Mouse (Mus musculus) heart, postnatal 4 days (tissue): ENCODE measurements around the gene Tmem238. TPM values are rescaled to one million over a fixed set of nuclear protein-coding genes. Genes with fewer than 3 reads are reported as not detected.
A peak's percentile ranks its signal among the peaks of the same experiment; 100 is the strongest.
"Not testable (repeated sequence)": the region's sequence is repeated elsewhere in the genome, so short reads cannot be mapped to it uniquely, and the experiment has no call there.

Experiments used
- DNase-seq: peaks from one replicate; pipeline ENCODE4 v3.0.0; 2021
- total RNA-seq, 2 experiments: library from RNA; stranded (reverse); gene quantifications; 2 replicates each; pipeline ENCODE4 v1.2.3; 2021

The Tmem238 gene
- 1 to 10 TPM; 2.7 to 5.1 TPM for total RNA-seq

DNA sequence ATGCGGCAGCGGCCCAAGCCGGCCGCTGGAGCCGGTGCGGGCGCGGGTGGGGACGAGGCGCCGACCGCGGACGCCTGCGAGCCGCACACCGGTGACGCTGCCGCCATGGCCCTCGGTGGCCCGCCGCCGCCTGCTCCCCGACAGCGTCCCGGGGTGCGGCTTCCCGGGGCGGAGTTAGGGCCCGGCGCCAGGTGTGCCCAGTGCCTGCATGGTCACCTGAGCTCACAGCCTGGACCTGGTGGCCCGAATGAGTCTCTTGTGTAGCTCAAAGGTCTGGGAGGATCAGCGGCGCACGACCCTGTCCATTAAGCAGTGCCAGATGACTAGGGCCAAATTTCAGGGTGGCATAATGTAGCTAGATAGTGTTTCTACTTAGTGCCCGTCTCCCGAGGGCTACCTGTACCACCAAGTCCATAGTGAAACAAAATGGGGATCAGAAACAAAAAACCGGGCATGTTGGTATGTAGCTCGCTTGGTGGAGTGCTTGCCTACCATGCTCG lies at the start of gene Tmem238:
TSS of gene Tmem238 (minus strand) at position 221 of the 500 bp plus-strand sequence.
- DNase-seq, result peak; percentile 61

DNA sequence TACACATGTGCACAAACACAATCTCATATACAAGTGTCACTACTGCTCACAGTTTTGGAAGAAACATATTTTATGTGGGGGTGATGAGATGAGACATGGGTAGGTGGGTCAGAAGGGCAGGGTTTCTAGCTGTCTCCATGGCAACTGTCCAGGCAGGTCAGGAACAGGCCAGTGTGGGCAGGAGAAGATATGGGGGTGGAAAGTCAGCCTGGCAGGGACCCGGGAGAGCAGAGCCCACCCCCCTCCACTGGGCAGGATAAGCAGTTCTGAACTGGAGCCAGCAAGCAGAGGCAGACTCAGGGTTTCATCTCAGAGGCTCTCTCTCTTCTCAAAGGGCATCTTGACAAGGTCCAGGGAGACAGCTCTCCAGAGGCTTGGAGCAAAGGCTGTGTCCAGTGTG lies 48.2 kb upstream of the Tmem238 start:
- DNase-seq, result no peak

DNA sequence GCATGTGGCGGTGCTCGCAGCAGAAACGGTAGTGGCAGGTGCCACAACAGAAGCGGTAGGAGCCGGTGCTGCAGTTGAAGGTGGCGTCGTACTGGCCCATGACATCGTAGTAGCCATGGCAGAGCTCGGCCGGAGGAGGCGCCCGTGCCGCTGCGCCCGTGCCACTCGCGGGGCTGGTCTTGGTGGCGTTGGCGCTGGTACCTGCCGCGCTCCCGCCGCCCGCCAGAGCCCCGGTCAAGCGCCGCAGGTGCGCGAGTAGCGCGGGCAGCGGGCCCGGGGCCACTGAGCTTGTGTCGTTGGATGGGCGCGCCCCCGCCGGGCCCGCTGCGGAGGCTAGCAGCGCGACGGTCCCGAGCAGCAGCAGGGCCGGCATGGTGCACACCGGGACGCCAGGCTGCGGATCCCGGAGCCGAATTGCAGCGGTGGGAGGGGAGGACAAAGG lies 46.9 kb upstream of the Tmem238 start:
- peak; percentile 67 for DNase-seq

DNA sequence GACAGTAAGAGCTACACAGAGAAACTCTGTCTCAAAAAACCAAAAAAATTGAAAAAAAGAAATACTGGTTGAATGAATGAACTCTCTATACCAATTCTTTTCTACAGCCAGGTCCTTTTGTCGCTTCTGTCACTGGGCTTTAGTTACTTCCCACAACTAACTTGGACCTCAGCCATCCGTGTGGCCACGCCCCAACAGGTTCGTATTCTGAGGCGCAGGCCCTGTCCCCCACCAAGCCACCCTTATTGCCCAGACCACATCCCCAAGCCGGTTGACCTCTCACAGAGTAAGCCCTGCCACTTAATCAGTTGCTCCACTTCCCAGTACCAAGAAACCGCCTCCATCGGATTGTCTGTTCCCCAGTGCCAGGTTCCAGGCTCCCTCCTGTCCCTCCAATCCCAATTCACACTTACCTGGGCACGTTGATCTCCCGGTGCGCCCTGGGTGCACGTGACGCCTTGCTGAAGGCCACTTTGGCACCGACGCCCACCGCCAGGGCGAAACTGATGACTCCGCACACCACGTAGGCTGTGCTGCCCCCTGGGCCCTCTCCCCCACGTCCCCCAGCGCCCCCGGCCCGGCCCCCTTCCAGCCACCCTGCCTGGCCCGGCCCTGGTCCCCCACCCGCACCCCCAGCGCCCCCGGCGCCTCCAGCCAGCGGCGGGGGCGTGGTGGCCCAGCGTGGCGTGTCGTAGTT lies 46.3 kb upstream of the Tmem238 start:
- DNase-seq, result no peak

DNA sequence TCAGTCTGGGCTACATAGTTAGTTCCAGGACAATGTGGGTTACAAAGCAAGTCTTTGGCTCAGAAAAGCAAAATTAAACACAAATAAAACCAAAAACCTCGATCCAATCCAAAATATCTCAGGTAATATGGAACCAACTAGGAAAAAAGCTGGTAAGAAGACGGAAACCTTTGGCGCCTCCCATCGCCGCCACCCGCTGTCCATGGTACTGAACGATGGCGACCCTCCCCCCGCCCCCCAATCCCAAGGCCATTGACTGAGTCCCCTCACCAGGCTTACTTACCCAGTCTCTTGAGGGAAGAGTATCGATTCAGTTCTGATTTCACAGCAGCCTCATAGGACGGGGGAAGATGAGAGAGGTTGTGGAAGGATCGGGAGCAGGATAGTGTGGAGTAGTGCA lies 41.0 kb upstream of the Tmem238 start:
- DNase-seq, result no peak

DNA sequence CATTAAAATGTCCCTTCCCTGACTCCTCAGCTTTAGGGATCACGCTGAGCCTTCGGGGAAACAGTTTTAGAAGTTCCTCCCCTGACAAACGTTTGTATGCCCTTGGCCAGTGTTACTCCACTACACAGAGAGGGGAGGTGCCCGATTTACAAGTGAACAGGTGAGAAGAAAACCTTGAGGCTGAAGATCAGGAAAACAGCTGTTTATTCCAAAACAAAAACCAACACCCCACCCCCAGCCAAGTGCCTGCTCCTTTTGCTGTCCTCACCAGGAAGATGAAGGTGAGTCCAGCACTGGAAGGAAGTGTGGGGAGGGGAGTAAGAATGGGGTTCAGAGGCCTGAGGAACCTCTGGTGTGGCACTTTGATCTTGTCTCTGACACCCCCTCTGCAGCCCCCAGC lies 35.9 kb upstream of the Tmem238 start:
- no peak for DNase-seq

DNA sequence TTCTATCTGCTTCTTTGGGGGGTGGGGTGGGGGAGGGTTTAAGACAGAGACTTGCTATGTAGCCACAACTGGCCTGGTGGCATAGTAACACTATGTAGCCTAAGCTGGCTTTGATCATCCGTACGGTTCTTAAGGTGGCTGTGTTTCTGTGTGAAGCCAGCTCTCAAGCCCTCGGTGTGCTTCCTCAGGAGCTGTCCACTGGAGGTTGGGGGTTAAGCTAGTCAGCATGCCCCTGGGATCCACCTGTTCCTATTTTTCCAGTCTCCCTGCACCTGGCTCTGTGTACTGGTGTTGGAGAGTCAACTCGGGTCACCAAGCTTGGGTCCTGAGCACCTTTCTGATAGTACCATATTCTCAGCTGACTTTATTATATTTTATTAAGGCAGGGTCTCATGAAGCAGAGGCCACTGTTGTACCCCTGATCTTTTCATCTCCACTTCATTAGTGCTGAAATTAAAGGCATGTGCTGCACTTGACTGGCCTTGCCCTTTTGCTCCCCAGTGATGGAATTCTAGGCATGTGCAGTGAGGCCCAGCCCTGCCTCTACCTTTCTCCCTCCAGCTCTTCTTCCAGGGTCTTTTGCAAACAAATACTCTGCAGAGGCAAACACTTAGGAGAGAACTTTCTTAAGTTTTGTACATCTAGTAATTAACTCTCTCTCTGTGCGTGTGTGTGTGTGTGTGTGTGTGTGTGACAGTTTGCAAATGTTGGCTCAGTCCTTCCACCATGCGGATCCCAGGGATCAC lies 32.9 kb upstream of the Tmem238 start:
- no peak for DNase-seq

DNA sequence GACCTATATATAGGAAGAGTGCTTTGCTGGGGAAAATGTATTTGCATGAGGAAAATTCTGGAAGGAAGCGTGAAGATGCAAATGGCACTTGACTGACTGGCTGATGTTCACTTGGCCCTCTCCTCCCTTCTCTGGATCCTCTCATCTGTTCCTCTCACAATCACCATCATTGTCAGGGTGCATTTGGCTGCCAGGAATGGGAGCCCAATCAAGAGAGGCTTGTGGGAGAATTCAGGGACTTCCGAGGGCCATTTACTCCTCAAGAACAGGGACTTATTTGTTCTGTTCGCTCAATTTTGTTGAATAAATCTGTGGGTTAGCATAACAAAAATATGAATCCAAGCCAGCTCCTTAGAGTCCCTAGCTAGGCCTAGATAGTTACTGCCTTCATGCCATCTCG lies 32.2 kb upstream of the Tmem238 start:
- DNase-seq, result no peak

DNA sequence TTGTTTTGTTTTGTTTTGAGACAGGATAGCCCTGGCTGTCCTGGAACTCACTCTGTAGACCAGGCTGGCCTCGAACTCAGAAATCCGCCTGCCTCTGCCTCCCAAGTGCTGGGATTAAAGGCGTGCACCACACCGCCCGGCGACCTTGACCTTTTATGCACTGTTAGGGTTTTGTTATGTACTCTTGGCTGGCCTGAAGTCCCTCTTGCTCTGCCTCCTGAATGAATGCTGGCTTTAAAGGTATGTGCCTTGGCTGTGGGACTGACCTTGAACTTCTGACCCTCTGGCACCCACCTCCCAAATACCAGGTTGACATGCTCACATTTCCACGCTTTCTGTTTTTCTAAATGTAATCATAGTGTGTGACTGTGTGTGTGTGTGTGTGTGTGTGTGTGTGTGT lies 31.5 kb upstream of the Tmem238 start:
- DNase-seq, result not testable (repeated sequence)

DNA sequence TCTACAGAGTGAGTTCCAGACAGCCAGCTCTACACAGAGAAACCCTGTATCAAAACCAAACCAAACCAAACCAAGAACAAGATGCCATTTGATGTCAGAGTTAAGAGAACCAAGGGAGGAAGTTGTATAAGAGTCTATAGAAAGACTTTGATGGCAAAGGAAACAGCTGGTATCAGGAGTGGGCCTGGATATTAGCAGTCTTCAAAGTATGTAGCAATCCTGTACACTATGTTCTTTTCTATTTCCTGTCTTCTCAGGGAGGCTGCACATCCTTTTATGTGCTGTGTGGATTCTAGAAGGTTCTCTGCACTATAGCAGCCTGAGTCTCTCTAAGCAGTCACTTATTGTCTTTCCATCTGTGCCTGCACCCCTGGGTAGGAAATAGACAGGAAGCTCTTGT lies 27.1 kb upstream of the Tmem238 start:
- DNase-seq, result no peak

DNA sequence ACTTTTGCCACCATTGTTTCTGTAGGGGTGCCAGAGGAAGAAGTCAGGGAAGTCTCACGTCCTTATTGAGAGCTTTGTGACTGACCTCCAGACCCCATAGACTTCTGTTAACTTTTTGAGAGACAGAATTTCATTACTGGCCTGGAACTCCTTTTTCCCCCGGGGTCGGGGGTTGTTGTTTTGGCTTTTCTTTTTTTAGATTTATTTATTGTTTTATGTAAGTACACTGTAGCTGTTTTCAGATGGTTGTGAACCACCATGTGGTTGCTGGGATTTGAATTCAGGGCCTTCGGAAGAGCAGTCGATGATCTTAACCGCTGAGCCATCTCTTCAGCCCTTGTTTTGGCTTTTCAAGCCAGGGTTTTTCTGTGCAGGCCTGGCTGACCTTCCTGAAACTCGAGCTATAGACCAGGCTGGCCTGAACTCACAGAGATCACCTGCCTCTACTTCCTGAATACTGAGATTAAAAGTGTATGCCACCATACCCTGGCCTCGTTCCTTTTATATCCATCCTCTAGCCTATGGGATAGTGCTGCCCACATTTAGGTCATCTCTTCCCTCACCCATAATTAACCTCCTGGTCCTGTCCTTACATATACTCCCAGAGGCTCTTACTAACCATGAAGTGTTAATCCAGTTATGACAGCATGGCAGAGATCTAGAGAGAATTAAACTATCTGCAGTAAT lies 23.8 kb upstream of the Tmem238 start:
- no peak for DNase-seq

DNA sequence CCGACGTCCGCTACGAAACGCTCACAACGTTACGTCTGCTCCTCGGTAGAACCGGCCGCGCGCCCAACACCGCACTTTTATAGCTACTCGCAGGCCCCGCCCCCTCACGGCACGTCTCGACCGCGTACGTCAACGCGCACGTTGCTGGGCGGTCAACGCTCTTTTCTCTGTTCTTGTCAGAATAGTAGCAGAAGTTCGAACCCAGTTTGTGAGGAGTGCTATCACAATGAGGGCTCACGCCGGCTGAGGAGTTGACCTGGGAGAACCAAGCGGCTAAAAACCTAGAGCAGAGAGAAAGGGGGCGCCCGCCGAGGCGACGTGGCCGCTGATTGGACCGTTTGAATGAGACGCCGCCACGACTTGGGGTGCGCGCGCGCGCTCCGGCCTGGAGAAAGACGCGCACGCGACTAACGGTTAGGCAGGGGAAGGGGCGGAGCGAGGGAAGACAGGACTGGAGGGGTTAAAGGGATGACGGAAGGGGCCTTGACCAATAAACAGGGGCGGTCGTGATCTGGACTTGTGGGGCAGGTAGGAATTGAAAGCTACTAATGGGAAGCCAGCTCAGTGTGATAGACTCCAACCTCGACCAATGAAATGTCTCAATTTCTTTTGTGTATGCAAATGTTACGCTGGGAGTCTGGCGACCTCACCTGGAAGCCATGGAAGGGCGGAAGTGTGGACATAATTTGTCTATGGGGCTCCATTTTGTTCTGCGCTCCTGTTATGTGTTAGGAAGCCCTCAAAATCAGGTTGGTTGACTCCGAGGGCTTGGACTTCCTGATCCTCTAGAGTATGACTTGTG lies 23.0 kb upstream of the Tmem238 start, which contains the start of gene Ube2s:
TSS of gene Ube2s (minus strand) at position 288 of the 802 bp plus-strand sequence.
- peak; percentile 98 for DNase-seq

DNA sequence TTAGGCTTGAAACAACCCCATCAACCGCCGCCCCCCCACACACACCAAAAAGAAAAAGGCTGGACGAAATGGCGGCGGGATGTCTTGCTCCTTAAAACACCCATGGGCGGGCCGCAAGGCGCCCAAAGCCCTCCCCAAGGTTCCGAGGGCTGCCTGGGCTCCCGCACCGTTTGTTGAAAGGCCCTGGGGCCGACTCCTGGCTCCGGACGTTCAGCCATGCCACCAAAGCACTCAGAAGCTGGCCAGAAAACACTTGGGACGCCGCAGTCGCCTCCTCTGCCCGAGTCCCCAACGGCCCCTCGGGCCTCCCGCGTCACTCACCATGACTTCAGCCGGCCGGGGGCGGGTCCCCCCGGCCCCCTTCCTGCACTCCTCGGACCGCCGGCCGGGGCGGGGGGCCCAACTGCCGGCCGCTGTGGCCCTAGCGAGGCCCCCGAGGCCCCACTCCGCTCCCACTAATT lies 22.4 kb upstream of the Tmem238 start:
- DNase-seq, result no peak

DNA sequence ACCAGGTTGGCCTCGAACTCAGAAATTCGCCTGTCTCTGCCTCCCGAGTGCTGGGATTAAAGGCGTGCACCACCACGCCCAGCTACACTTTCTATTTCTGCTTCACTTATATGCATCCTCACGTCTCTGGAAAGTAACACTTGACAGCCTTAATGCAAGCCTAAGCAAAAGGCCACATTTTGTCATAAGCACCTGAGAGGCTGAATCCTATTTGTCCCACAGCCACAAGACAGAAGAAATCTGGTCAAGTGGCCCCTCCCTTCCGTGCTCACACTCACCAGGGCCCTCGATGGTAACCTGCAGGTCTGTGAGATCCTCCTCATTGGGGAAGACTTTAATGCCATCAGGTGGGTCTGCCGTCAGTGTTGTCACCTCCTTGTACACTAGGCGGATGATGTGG lies 21.7 kb upstream of the Tmem238 start:
- not testable (repeated sequence) for DNase-seq

DNA sequence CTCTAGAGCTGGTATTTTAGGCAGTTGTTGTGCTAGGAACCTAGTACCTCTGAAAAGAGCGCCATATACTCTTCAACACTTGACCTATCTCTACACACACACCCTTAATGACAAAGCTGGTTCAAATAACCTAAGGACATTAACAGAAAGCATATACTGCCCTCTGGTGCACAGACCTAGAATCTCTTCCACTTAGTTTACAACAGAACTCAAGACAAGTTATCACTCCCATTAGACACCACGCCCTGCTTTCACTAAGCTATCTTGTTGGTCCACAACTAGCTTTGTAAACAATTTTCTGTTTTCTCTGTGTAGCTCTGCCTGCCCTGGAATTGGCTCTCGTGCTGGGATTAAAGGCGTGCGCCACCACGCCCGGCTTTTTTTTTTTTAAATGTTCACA lies 17.3 kb upstream of the Tmem238 start:
- peak; percentile 33 for DNase-seq

DNA sequence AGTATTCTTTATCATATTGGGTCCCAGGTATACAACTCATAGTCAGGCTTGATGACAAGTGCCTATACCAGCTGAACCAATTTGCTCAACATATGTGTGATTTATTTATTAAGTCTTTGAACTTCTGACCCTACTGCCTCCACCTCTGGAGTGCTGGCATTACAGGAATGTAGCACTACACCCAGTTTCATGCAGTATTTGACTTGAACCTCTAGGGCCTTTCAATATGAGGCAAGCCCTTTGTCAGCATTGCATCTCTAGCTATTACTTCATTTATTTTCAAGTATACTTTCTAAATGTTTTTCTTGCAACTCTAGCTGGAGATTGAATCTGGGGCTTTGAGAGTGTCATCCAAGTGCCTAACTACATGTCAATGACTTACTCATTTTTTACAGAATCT lies 12.8 kb upstream of the Tmem238 start:
- no peak for DNase-seq

DNA sequence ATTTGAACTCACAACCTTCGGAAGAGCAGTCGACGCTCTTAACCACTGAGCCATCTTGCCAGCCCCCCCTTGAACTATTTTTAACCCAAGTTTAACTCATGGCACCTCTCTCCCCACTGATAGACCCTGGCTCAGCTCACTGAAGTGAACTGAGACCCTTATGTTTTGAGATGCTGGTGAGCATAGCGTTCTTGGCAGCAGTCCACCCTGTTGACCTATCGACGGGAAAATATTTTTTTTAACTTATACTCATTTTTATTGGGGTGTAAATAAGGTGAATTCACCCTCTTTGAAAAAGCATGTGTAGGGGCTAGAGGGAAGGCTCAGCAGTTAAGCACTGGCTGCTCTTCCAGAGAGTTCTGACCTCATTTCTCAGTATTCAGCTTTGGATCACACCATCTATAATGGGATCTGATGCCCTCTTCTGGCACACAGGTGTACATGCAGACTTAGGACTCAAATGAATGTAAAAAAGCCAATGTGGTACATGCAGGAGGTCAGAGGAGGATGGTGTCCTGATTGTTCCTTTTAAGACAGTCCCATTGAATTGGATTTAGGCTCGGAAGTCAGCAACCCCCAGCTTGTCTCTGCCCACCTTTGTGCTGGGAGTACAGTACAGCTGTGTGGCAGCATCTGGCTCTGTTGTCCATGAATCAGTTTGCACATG lies 6.4 kb upstream of the Tmem238 start:
- no peak for DNase-seq

DNA sequence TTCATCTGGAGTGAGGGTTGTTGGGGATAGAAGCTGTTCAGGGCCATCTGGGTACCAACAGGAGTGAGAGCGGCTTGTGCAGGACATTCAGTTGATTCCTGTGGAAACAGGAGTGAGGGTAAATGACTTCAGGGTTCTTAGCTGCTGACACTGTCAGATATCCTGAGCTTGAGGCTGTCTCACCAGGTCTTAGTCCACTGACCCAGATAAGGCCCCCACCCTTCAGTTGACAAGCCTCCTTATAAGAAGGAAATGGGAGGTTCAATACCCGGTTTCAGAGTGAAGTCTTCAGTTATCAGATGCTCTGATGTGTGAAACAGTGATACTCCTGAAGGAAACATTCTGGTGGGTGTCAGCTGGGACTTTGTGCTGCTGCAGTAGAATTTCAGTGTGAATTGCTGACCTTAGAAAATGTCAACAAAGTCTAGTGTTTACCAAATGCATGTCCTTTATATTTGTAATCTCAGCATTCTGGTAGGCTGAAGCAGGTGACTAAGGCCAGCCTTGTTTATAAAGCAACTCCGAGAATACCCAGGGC lies 5.2 kb upstream of the Tmem238 start:
- no peak for DNase-seq

DNA sequence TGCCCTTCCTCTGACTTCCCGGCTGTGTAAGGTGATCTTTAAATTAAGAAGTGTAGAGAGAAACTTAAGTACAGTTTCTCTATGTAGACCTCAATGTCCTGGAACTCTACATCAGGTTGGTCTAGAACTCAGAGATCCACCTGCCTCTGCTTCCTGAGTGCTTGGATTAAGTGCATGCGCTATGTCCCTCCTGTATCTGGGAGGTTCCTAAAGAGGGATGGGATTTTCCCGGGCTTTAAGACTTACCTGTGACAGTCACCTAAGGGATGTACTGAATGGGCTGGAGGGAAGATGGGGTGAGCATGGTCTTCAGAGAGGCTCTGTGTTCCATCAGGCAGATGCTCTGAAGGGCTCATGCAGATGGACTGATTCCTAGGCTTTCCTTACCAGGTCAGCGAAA lies 4.2 kb upstream of the Tmem238 start:
- no peak for DNase-seq

DNA sequence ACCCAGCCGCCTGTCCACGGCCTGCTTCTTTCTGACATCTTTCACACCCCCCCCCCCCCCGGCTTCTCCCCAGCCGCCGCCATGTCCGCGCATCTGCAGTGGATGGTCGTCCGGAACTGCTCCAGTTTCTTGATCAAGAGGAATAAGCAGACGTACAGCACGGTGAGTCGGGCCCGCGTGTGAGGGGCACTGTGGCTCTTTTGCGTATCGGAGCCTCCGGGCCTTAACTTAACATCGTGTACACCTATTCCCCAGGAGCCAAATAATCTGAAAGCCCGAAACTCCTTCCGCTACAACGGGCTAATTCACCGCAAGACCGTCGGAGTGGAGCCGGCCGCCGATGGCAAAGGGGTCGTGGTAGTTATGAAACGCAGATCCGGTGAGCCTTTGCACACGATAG lies 3.8 kb upstream of the Tmem238 start:
- DNase-seq, result not testable (repeated sequence)
